Comparison of ENCODE assay signal across 25 mouse cellular contexts in the genomic region with DNA sequence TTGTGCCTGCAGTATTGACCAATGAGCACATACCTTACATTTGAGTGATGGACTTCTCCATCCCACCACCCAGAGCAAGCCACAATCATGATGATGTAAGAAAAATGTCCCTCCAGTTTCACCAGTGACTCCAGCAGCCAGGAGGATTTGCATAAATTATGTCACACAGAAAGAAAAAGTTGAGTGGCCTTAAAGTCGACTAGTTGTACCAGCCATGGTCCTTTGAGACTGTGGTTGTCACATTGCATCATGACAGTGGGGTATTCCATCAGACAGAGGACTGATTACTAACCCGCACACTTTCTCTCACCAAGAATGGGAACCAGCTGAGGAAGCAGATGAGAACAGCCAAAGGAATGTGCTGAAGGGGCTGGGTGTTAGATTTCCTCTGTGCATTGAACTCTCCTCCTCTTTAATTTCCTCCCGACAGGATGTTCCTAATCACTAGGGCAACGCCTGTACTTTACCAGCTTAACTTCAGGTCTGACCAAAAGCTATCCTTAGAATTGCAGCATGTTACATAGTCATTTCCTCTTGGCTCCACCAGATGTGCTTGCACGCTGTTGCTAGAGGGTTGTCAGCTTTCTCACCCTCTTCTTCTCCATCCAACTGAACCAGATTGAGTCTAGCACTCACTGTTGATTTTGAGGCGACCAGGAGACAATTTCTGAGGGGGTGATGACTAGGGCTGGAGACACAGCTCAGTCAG. TPM values are rescaled to one million over a fixed set of nuclear protein-coding genes. Genes with fewer than 3 reads are reported as not detected.
A peak's percentile ranks its signal among the peaks of the same experiment; 100 is the strongest.
DNase-seq lines count a peak whose midpoint lies in the region; ATAC-seq and TF ChIP-seq lines count a peak whose summit lies in the region.
"Had no signal": no experiment of that assay in that cellular context is flagged by ENCODE, and none has a peak within 500 bp of the region (broad histone marks: within the 10 kb centered on the region; RNA-seq: fewer than 3 reads in every experiment).

No protein-coding gene starts in this region.

- H3K9ac ChIP-seq in lung, postnatal 0 days (replicated peaks; ENCODE audit: low read depth): no peak overlapping the region
- no peak overlapping the region for H3K9ac ChIP-seq in hindbrain, embryonic 16.5 days (ENCODE audit: low read depth, low read length)
- H3K9ac ChIP-seq: liver, embryonic 12.5 days; lung, embryonic 15.5 days had no signal

- H3K4me3 ChIP-seq in lung, postnatal 0 days (ENCODE audit: low read depth, low read length): no peak overlapping the region
- H3K4me3 ChIP-seq in embryonic fibroblast, embryonic 13.5 days (ENCODE audit: insufficient read depth, low read length): no peak overlapping the region
- H3K4me3 ChIP-seq in hindbrain, embryonic 16.5 days (ENCODE audit: low read length): no peak overlapping the region
- H3K4me3 ChIP-seq: erythroblast, embryonic 14.5 days; liver, embryonic 12.5 days; lung, embryonic 15.5 days; megakaryocyte, embryonic 14.5 days had no signal

- no peak overlapping the region for H3K27ac ChIP-seq in lung, postnatal 0 days (ENCODE audit: low read length)
- peak overlapping the region; percentile 69 for H3K27ac ChIP-seq in embryonic fibroblast, embryonic 13.5 days (ENCODE audit: insufficient read depth, low read length)
- no peak overlapping the region for H3K27ac ChIP-seq in hindbrain, embryonic 16.5 days (ENCODE audit: low read depth, low read length)
- H3K27ac ChIP-seq: hindbrain, postnatal 0 days; liver, embryonic 12.5 days; lung, embryonic 15.5 days had no signal

- no peak for TF ChIP-seq EP300 in lung, postnatal 0 days (IDR thresholded peaks at IDR 0.05)

- no peak overlapping the region for H3K4me2 ChIP-seq in lung, postnatal 0 days (replicated peaks; ENCODE audit: low read depth, low read length)
- H3K4me2 ChIP-seq in hindbrain, embryonic 16.5 days (ENCODE audit: low read length): no peak overlapping the region
- H3K4me2 ChIP-seq: liver, embryonic 12.5 days; lung, embryonic 15.5 days had no signal

- no peaks in the 10 kb centered on the region for H3K27me3 ChIP-seq in lung, postnatal 0 days (replicated peaks; ENCODE audit: insufficient read depth, low read length)
- H3K27me3 ChIP-seq in hindbrain, embryonic 16.5 days (replicated peaks; ENCODE audit: control insufficient read depth, insufficient read depth, low read length): no peaks in the 10 kb centered on the region
- H3K27me3 ChIP-seq: liver, embryonic 12.5 days; lung, embryonic 15.5 days; megakaryocyte, embryonic 14.5 days had no signal

- no peaks in the 10 kb centered on the region for H3K4me1 ChIP-seq in lung, postnatal 0 days (ENCODE audit: insufficient read depth, low read depth, low read length)
- peaks cover 7% of the 10 kb centered on the region for H3K4me1 ChIP-seq in embryonic fibroblast, embryonic 13.5 days (ENCODE audit: control insufficient read depth, insufficient read depth, low read length)
- H3K4me1 ChIP-seq in hindbrain, embryonic 16.5 days (ENCODE audit: control insufficient read depth, insufficient read depth, low read depth, low read length): no peaks in the 10 kb centered on the region
- H3K4me1 ChIP-seq: liver, embryonic 12.5 days; lung, embryonic 15.5 days had no signal

- no peaks in the 10 kb centered on the region for H3K9me3 ChIP-seq in lung, postnatal 0 days (ENCODE audit: low read length)
- H3K9me3 ChIP-seq in hindbrain, embryonic 16.5 days (ENCODE audit: control insufficient read depth, low read length): no peaks in the 10 kb centered on the region
- H3K9me3 ChIP-seq: liver, embryonic 12.5 days; lung, embryonic 15.5 days had no signal

- WGBS in lung, postnatal 0 days: 28% methylated on average over 6 of the region's 6 CpGs
- 62% methylated on average over 6 of the region's 6 CpGs for WGBS in hindbrain, embryonic 16.5 days

- TF ChIP-seq CTCF in lung, postnatal 0 days (IDR thresholded peaks at IDR 0.05): no peak
- TF ChIP-seq CTCF in embryonic fibroblast, embryonic 13.5 days (IDR thresholded peaks at IDR 0.05; ENCODE audit: borderline replicate concordance, insufficient read depth, low read length): no peak

- peak; percentile 24 for DNase-seq in embryo, embryonic 10.5 days (ENCODE audit: low spot score)
- DNase-seq in embryo, embryonic 11 days: no peak
- DNase-seq in lung, postnatal 0 days (ENCODE audit: low spot score): peak; percentile 16
- DNase-seq in lung, postnatal 36 days: no peak
- peak; percentile 19 for DNase-seq in naive thymus-derived CD4-positive, alpha-beta T cell, adult 2 months (ENCODE audit: low read depth)
- DNase-seq in heart, adult 18-20 months: no peak
- DNase-seq: adrenal gland, postnatal 10 days; cerebellum, adult 11-12 months; heart, postnatal 10 days; kidney, adult 2 months; layer of hippocampus, postnatal 36 days; left cerebral cortex, postnatal 4 days; thymus, adult 18-20 months had no signal

- no peaks in the 10 kb centered on the region for H3K36me3 ChIP-seq in lung, postnatal 0 days (ENCODE audit: insufficient read depth, low read length)
- no peaks in the 10 kb centered on the region for H3K36me3 ChIP-seq in hindbrain, embryonic 16.5 days (ENCODE audit: control insufficient read depth, insufficient read depth, low read length)
- H3K36me3 ChIP-seq: liver, embryonic 12.5 days; lung, embryonic 15.5 days had no signal

- TF ChIP-seq POLR2A in embryonic fibroblast, embryonic 13.5 days (IDR thresholded peaks at IDR 0.05; ENCODE audit: low read depth, low read length): no peak

- ATAC-seq in lung, postnatal 0 days: peak; percentile 25; the same call in 1 of the 2 replicates
- ATAC-seq in hindbrain, embryonic 16.5 days: no peak
- ATAC-seq: forebrain, embryonic 16.5 days; hindbrain, postnatal 0 days; liver, embryonic 12.5 days; midbrain, embryonic 16.5 days had no signal

RNA-seq across cellular contexts. Expression of a gene that starts 9.7 kb away (rescaled TPM):
- 0.11 and 0.18 TPM in 2 replicates for polyA plus RNA-seq in lung, postnatal 0 days (2015; fragmentation: Nextera tagmentation; extraction: Ambion mirVana)
- not detected in 2 replicates for polyA plus RNA-seq in embryonic fibroblast, embryonic 13.5 days (2011; ENCODE audit: insufficient read length, low read depth, missing spikeins)
- not detected in 2 replicates for polyA plus RNA-seq in hindbrain, embryonic 16.5 days (2015; fragmentation: Nextera tagmentation; extraction: Ambion mirVana)
- not detected for total RNA-seq in heart, adult 18-20 months (2021)
- total RNA-seq: adrenal gland, postnatal 10 days; gastrocnemius, adult 8-10 months; heart, postnatal 10 days; hindbrain, postnatal 0 days; layer of hippocampus, postnatal 36 days; left cerebral cortex, postnatal 4 days had no signal
- polyA plus RNA-seq: erythroblast, embryonic 14.5 days; hindbrain, postnatal 0 days; lung, embryonic 15.5 days; midbrain, embryonic 16.5 days; neural tube, embryonic 11.5 days; stomach, embryonic 14.5 days had no signal

Comparison
In these comparisons a context has a peak if more than half of its experiments do, and no peak if none do; other contexts are left out.
1. DNase-seq: peak in embryo, embryonic 10.5 days (single experiment), lung, postnatal 0 days (single experiment) and naive thymus-derived CD4-positive, alpha-beta T cell, adult 2 months (single experiment); none in embryo, embryonic 11 days (single experiment), lung, postnatal 36 days (single experiment) and heart, adult 18-20 months (0 of 2).